Mouse (Mus musculus) liver, embryonic 14.5 days (tissue): ENCODE data around the gene Tmem54. TPM values are rescaled to one million over a fixed set of nuclear protein-coding genes. Genes with fewer than 3 reads are reported as not detected.

Source experiments
- ATAC-seq: fragments of 200-750 bp; cut with Nextera tagmentation; 2 replicates; pipeline ENCODE4 v1.8.0; 2017; ENCODE audit warnings: moderate number of reproducible peaks, mild to moderate bottlenecking, moderate library complexity; ENCODE audit not compliant: insufficient read depth
- DNase-seq, 3 experiments: peaks; one replicate each; pipeline ENCODE4 v3.0.0-alpha.2; 2012 to 2013; ENCODE audit warnings: low read depth in 3 of 3, low spot score in 3 of 3
- H3K27ac ChIP-seq: fragments of 300-500 bp; sonication (generic); 2 replicates; pipeline ENCODE4 v1.5.1; 2014; ENCODE audit warnings: moderate library complexity, mild to moderate bottlenecking, control low read depth, inconsistent platforms
- H3K27me3 ChIP-seq: fragments of 300-500 bp; sonication (generic); 2 replicates; pipeline ENCODE4 v1.6.1; 2014; ENCODE audit warnings: mild to moderate bottlenecking, low read length, moderate library complexity; ENCODE audit not compliant: control insufficient read depth, insufficient read depth
- H3K36me3 ChIP-seq: fragments of 300-500 bp; sonication (generic); replicated peaks from 2 replicates; pipeline ENCODE4 v1.6.1; 2014; ENCODE audit warnings: low read depth; ENCODE audit not compliant: control insufficient read depth, insufficient read depth
- H3K4me1 ChIP-seq, 2 experiments: fragments of 200-500 bp in 1 of 2; fragments of 300-500 bp in 1 of 2; sonication (generic) in 1 of 2; replicated peaks; 2 replicates each; pipeline ENCODE4 v1.6.1; 2012 to 2014; ENCODE audit warnings: antibody characterized with exemption in 1 of 2, inconsistent platforms in 1 of 2, low read length in 1 of 2; ENCODE audit not compliant: control insufficient read depth in 2 of 2, insufficient read depth in 2 of 2
- H3K4me2 ChIP-seq: fragments of 300-500 bp; sonication (generic); 2 replicates; pipeline ENCODE4 v1.6.1; 2014; ENCODE audit warnings: low read depth, mild to moderate bottlenecking, control low read depth, moderate library complexity
- H3K4me3 ChIP-seq, 2 experiments: fragments of 200-500 bp in 1 of 2; fragments of 300-500 bp in 1 of 2; sonication (generic) in 1 of 2; 2 replicates each; pipeline ENCODE4 v1.5.1; 2012 to 2014; ENCODE audit warnings: low read depth in 2 of 2, low read length in 2 of 2, mild to moderate bottlenecking in 2 of 2, control low read depth in 1 of 2, inconsistent platforms in 1 of 2, moderate library complexity in 1 of 2; ENCODE audit not compliant: insufficient read depth in 1 of 2
- H3K9ac ChIP-seq: fragments of 300-500 bp; sonication (generic); replicated peaks from 2 replicates; pipeline ENCODE4 v1.6.1; 2014; ENCODE audit warnings: mild to moderate bottlenecking, control low read depth, moderate library complexity
- H3K9me3 ChIP-seq: fragments of 300-500 bp; sonication (generic); 2 replicates; pipeline ENCODE4 v1.6.1; 2016; ENCODE audit warnings: low read length, mixed read lengths; ENCODE audit not compliant: control insufficient read depth
- CTCF ChIP-seq: IDR thresholded peaks from 2 replicates; pipeline ENCODE4 v1.5.1; 2016; ENCODE audit warnings: antibody characterized with exemption, low read depth, control low read depth
- EP300 ChIP-seq: IDR thresholded peaks from 2 replicates; pipeline ENCODE4 v1.6.1; 2016; ENCODE audit warnings: antibody characterized with exemption, low read depth
- WGBS: fragments of 180-500 bp; shearing (Covaris S2); extraction: QIAGEN DNeasy Blood & Tissue Kit; methylation state at CpG from one replicate; pipeline ENCODE4 v1.1.7; 2014; ENCODE audit not compliant: insufficient replicate concordance; 5-methylcytosine and 5-hydroxymethylcytosine counted together
- polyA plus RNA-seq, 2 experiments: library from polyadenylated mRNA; depleted of rRNA in 1 of 2; stranded (reverse) in 1 of 2; unstranded in 1 of 2; fragments of >200 nt; fragmentation: Nextera tagmentation in 1 of 2; extraction: Ambion mirVana in 1 of 2; gene quantifications; 2 replicates each; pipeline versions ENCODE4 v1.2.1 to v1.2.3; 2012 to 2014

Gene Tmem54
- polyA plus RNA-seq, 2 experiments: 1.1 to 1.2 TPM

DNA sequence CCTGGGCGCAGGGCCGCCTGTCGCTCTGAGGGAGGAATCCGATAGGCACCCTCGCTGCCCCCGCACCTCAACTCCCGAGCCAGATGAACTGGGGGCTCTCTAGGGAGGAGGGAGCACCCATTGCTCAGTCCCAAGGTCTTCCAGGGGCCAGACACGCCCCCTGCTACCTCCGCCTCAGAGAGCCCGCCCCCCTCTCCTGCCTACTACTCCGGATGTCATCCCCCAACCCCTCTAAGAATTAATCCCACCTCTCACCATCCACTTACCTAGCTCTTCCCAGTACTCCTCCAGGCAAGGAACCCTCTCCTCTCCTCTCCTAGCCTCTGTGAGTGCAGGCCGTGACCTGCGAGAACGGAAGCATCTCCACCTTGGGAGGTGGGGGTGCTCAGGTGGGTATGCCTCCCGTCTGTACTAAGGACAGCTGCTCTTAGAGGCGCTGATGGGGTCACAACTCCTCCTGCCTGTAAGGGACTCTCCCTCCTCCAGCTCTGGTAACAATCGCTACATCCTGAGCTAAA is 16.3 kb downstream of the Tmem54 start, which contains the start of gene Hpca:
Gene Hpca (minus strand): TSS at position 468 of the 518 bp plus-strand sequence.
- TF ChIP-seq EP300 (no peak), CTCF (no peak)
- H3K4me3 ChIP-seq: peak within 1 kb of the TSS in 1 of 2 experiments; percentile 28; a peak in 2 of 4 replicates
- peak within 1 kb of the TSS; percentile 49 for H3K4me2 ChIP-seq
- ATAC-seq (no peak), DNase-seq (no peak)
- H3K27ac ChIP-seq: no peak within 1 kb of the TSS
- no peaks in the 10 kb centered on the region for H3K9me3 ChIP-seq
- H3K36me3 ChIP-seq: no peaks in the 10 kb centered on the region
- peaks cover 42% of the 10 kb centered on the region for H3K27me3 ChIP-seq
- H3K9ac ChIP-seq: no peak within 1 kb of the TSS
- 0 out of 4 replicates have a peak, but pooled peaks cover 0 to 3% of the 10 kb centered on the region in 2 experiments for H3K4me1 ChIP-seq
- WGBS: 7% methylated on average over 17 of the region's 17 CpGs

GRCm38 (mm10) chr4:129122107-129122506 is 16.8 kb downstream of the Tmem54 start:
- ATAC-seq (no peak), DNase-seq (no peak)
- Histone ChIP-seq H3K36me3 (no peaks in the 10 kb centered on the region), H3K27ac (no peak overlapping the region), H3K4me1 (0 out of 4 replicates have a peak, but pooled peaks cover 0 to 3% of the 10 kb centered on the region in 2 experiments), H3K9me3 (no peaks in the 10 kb centered on the region), H3K9ac (no peak overlapping the region), H3K4me3 (no peak overlapping the region), H3K27me3 (peaks cover 42% of the 10 kb centered on the region), H3K4me2 (no peak overlapping the region)
- no peak for TF ChIP-seq CTCF
- TF ChIP-seq EP300: no peak
- WGBS: 33% methylated on average over 9 of the region's 9 CpGs

GRCm38 (mm10) chr4:129122719-129123118 is 17.4 kb downstream of the Tmem54 start:
- ATAC-seq (no peak), DNase-seq (no peak)
- Histone ChIP-seq H3K27ac (no peak overlapping the region), H3K9me3 (no peaks in the 10 kb centered on the region), H3K27me3 (peaks cover 42% of the 10 kb centered on the region), H3K36me3 (no peaks in the 10 kb centered on the region), H3K4me2 (no peak overlapping the region), H3K4me3 (no peak overlapping the region), H3K4me1 (0 out of 4 replicates have a peak, but pooled peaks cover 0 to 3% of the 10 kb centered on the region in 2 experiments), H3K9ac (no peak overlapping the region)
- 21% methylated on average over 8 of the region's 8 CpGs for WGBS
- no peak for TF ChIP-seq EP300
- no peak for TF ChIP-seq CTCF

- TF ChIP-seq CTCF (no peak), EP300 (no peak)
- Histone ChIP-seq H3K4me3 (no peak overlapping the region), H3K36me3 (no peaks in the 10 kb centered on the region), H3K4me2 (no peak overlapping the region), H3K27ac (no peak overlapping the region), H3K27me3 (peaks cover 42% of the 10 kb centered on the region), H3K4me1 (0 out of 4 replicates have a peak, but pooled peaks cover 0 to 3% of the 10 kb centered on the region in 2 experiments), H3K9ac (no peak overlapping the region), H3K9me3 (no peaks in the 10 kb centered on the region)
- no peak for ATAC-seq
- 11% methylated on average over 13 of the region's 13 CpGs for WGBS
- no peak for DNase-seq
Measured at GRCm38 (mm10) chr4:129124652-129125146, 19.4 kb downstream of the Tmem54 start.

GRCm38 (mm10) chr4:129125736-129126451 is 20.5 kb downstream of the Tmem54 start:
- peak overlapping the region in 1 of 2 experiments; percentile 23; a peak in 1 of 4 replicates for H3K4me3 ChIP-seq
- no peak overlapping the region for H3K27ac ChIP-seq
- H3K9ac ChIP-seq: no peak overlapping the region
- H3K4me2 ChIP-seq: peak overlapping the region; percentile 31
- H3K36me3 ChIP-seq: no peaks in the 10 kb centered on the region
- H3K27me3 ChIP-seq: peaks cover 39% of the 10 kb centered on the region
- no peaks in the 10 kb centered on the region for H3K9me3 ChIP-seq
- DNase-seq (no peak), ATAC-seq (no peak)
- no peak for TF ChIP-seq CTCF
- WGBS: 12% methylated on average over 19 of the region's 19 CpGs
- peaks cover 0 to 8% of the 10 kb centered on the region in 2 experiments; a peak in 2 of 4 replicates for H3K4me1 ChIP-seq
